Mouse (Mus musculus) liver, embryonic 16.5 days (tissue): ENCODE results near the gene Apoa4. TPM values are rescaled to one million over a fixed set of nuclear protein-coding genes. Genes with fewer than 3 reads are reported as not detected.

Source experiments
- ATAC-seq: fragments of 200-750 bp; cut with Nextera tagmentation; 2 replicates; pipeline ENCODE4 v1.8.0; 2017; ENCODE audit warnings: low read depth, mild to moderate bottlenecking, moderate number of reproducible peaks, moderate library complexity
- H3K27ac ChIP-seq: fragments of 300-500 bp; sonication (generic); 2 replicates; pipeline ENCODE4 v1.5.1; 2014; ENCODE audit warnings: mild to moderate bottlenecking, low read length
- H3K27me3 ChIP-seq: fragments of 300-500 bp; sonication (generic); 2 replicates; pipeline ENCODE4 v1.6.1; 2014; ENCODE audit warnings: low read depth, low read length, mixed read lengths; ENCODE audit not compliant: control insufficient read depth, insufficient read depth
- H3K36me3 ChIP-seq: fragments of 300-500 bp; sonication (generic); 2 replicates; pipeline ENCODE4 v1.6.1; 2014; ENCODE audit warnings: mild to moderate bottlenecking; ENCODE audit not compliant: control insufficient read depth, insufficient read depth
- H3K4me1 ChIP-seq: fragments of 300-500 bp; sonication (generic); 2 replicates; pipeline ENCODE4 v1.6.1; 2014; ENCODE audit warnings: low read depth, low read length, mixed read lengths; ENCODE audit not compliant: control insufficient read depth
- H3K4me2 ChIP-seq: fragments of 300-500 bp; sonication (generic); 2 replicates; pipeline ENCODE4 v1.6.1; 2014; ENCODE audit warnings: low read depth, low read length, mixed read lengths
- H3K4me3 ChIP-seq: fragments of 300-500 bp; sonication (generic); 2 replicates; pipeline ENCODE4 v1.5.1; 2014; ENCODE audit warnings: low read depth, mild to moderate bottlenecking, low read length
- H3K9ac ChIP-seq: fragments of 300-500 bp; sonication (generic); 2 replicates; pipeline ENCODE4 v1.6.1; 2014; ENCODE audit warnings: low read depth, low read length
- H3K9me3 ChIP-seq: fragments of 300-500 bp; sonication (generic); replicated peaks from 2 replicates; pipeline ENCODE4 v1.6.1; 2016; ENCODE audit warnings: low read length; ENCODE audit not compliant: control insufficient read depth
- WGBS: fragments of 180-500 bp; shearing (Covaris S2); extraction: QIAGEN DNeasy Blood & Tissue Kit; methylation state at CpG from one replicate; pipeline ENCODE4 v1.1.7; 2014; ENCODE audit not compliant: insufficient replicate concordance; 5-methylcytosine and 5-hydroxymethylcytosine counted together
- polyA plus RNA-seq: library from polyadenylated mRNA; unstranded; fragments of >200 nt; fragmentation: Nextera tagmentation; extraction: Ambion mirVana; gene quantifications from 2 replicates; pipeline ENCODE4 v1.2.1, GENCODE M21; 2015

Apoa4 gene
- polyA plus RNA-seq, 1 experiment from 2014 or later: 14.5 TPM

GRCm38 (mm10) chr9:46235196-46235595 is 5.3 kb upstream of the Apoa4 start:
- no peaks in the 10 kb centered on the region for H3K27me3 ChIP-seq
- no peaks in the 10 kb centered on the region for H3K36me3 ChIP-seq
- H3K4me3 ChIP-seq: no peak overlapping the region
- no peaks in the 10 kb centered on the region for H3K9me3 ChIP-seq
- H3K9ac ChIP-seq: no peak overlapping the region
- WGBS: 64% methylated on average over 6 of the region's 6 CpGs
- no peak for ATAC-seq
- H3K27ac ChIP-seq: 0 out of 2 replicates have a peak overlapping the region, but pooled peaks have one; percentile 4
- H3K4me2 ChIP-seq: no peak overlapping the region
- peaks cover 9% of the 10 kb centered on the region for H3K4me1 ChIP-seq

- no peak within 1 kb of the TSS for H3K4me3 ChIP-seq
Observed at GRCm38 (mm10) chr9:46235596-46235648, 5.1 kb upstream of the Apoa4 start, which contains the start of gene Apoc3. Gene Apoc3, minus strand, starts transcription at chr9:46235636.

GRCm38 (mm10) chr9:46235649-46236048 is 4.8 kb upstream of the Apoa4 start:
- Histone ChIP-seq H3K9ac (no peak overlapping the region), H3K4me3 (no peak overlapping the region)
- peak; percentile 31 for ATAC-seq

More at GRCm38 (mm10) chr9:46235596-46235648, 5.1 kb upstream of the Apoa4 start, which contains the start of gene Apoc3:
- Histone ChIP-seq H3K9ac (no peak within 1 kb of the TSS), H3K9me3 (no peaks in the 10 kb centered on the region), H3K27me3 (no peaks in the 10 kb centered on the region), H3K27ac (0 out of 2 replicates have a peak within 1 kb of the TSS, but pooled peaks have one; percentile 4), H3K36me3 (no peaks in the 10 kb centered on the region), H3K4me1 (peaks cover 9% of the 10 kb centered on the region), H3K4me2 (no peak within 1 kb of the TSS)
- no peak for ATAC-seq

GRCm38 (mm10) chr9:46238850-46239249 is 1.6 kb upstream of the Apoa4 start:
- no peaks in the 10 kb centered on the region for H3K27me3 ChIP-seq
- no peak overlapping the region for H3K4me3 ChIP-seq
- H3K9ac ChIP-seq: no peak overlapping the region
- 61% methylated on average over 7 of the region's 7 CpGs for WGBS
- H3K9me3 ChIP-seq: no peaks in the 10 kb centered on the region
- ATAC-seq: peak; percentile 72
- no peak overlapping the region for H3K27ac ChIP-seq
- no peaks in the 10 kb centered on the region for H3K36me3 ChIP-seq
- H3K4me2 ChIP-seq: no peak overlapping the region
- H3K4me1 ChIP-seq: peaks cover 9% of the 10 kb centered on the region

More at GRCm38 (mm10) chr9:46235649-46236048, 4.8 kb upstream of the Apoa4 start:
- Histone ChIP-seq H3K27ac (no peak overlapping the region), H3K27me3 (no peaks in the 10 kb centered on the region), H3K4me1 (peaks cover 9% of the 10 kb centered on the region), H3K9me3 (no peaks in the 10 kb centered on the region), H3K36me3 (no peaks in the 10 kb centered on the region), H3K4me2 (no peak overlapping the region)
- 30% methylated on average over 4 of the region's 4 CpGs for WGBS

- WGBS: 62% methylated on average over 2 of the region's 2 CpGs
- H3K4me2 ChIP-seq: no peak overlapping the region
Observed at GRCm38 (mm10) chr9:46241818-46242217, 1.3 kb downstream of the Apoa4 start.

GRCm38 (mm10) chr9:46243122-46243521 is 2.6 kb downstream of the Apoa4 start:
- Histone ChIP-seq H3K27me3 (no peaks in the 10 kb centered on the region), H3K4me3 (no peak overlapping the region), H3K9me3 (no peaks in the 10 kb centered on the region), H3K4me2 (no peak overlapping the region), H3K4me1 (no peaks in the 10 kb centered on the region; the same call in 1 of the 2 replicates), H3K27ac (no peak overlapping the region), H3K36me3 (no peaks in the 10 kb centered on the region), H3K9ac (no peak overlapping the region)
- ATAC-seq: no peak
- WGBS: 73% methylated on average over 4 of the region's 4 CpGs

More at GRCm38 (mm10) chr9:46241818-46242217, 1.3 kb downstream of the Apoa4 start:
- ATAC-seq: no peak
- Histone ChIP-seq H3K4me1 (no peaks in the 10 kb centered on the region; the same call in 1 of the 2 replicates), H3K36me3 (no peaks in the 10 kb centered on the region), H3K9ac (no peak overlapping the region), H3K27ac (no peak overlapping the region), H3K27me3 (no peaks in the 10 kb centered on the region), H3K9me3 (no peaks in the 10 kb centered on the region), H3K4me3 (no peak overlapping the region)

GRCm38 (mm10) chr9:46243584-46243983 is 3.1 kb downstream of the Apoa4 start:
- Histone ChIP-seq H3K4me3 (no peak overlapping the region), H3K9me3 (no peaks in the 10 kb centered on the region), H3K4me1 (no peaks in the 10 kb centered on the region), H3K27me3 (no peaks in the 10 kb centered on the region), H3K4me2 (no peak overlapping the region), H3K27ac (no peak overlapping the region), H3K9ac (no peak overlapping the region), H3K36me3 (no peaks in the 10 kb centered on the region)
- 55% methylated on average over 8 of the region's 8 CpGs for whole genome bisulfite sequencing
- no peak for ATAC-seq

- 27% methylated on average over 11 of the region's 11 CpGs for WGBS
- H3K27ac ChIP-seq: no peak overlapping the region
- no peaks in the 10 kb centered on the region for H3K9me3 ChIP-seq
- H3K27me3 ChIP-seq: no peaks in the 10 kb centered on the region
- no peaks in the 10 kb centered on the region for H3K4me1 ChIP-seq
- ATAC-seq: no peak; the same call in 1 of the 2 replicates
- no peak overlapping the region for H3K4me3 ChIP-seq
- no peaks in the 10 kb centered on the region for H3K36me3 ChIP-seq
- H3K4me2 ChIP-seq: no peak overlapping the region
- no peak overlapping the region for H3K9ac ChIP-seq
Observed at GRCm38 (mm10) chr9:46246752-46247324, 6.3 kb downstream of the Apoa4 start.

- H3K4me2 ChIP-seq: no peak overlapping the region
- 67% methylated on average over 7 of the region's 7 CpGs for WGBS
- no peak for ATAC-seq
- no peaks in the 10 kb centered on the region for H3K9me3 ChIP-seq
- H3K27me3 ChIP-seq: no peaks in the 10 kb centered on the region
- H3K9ac ChIP-seq: no peak overlapping the region
- peaks cover 4% of the 10 kb centered on the region; the same call in 1 of the 2 replicates for H3K4me1 ChIP-seq
- H3K36me3 ChIP-seq: no peaks in the 10 kb centered on the region
- H3K27ac ChIP-seq: no peak overlapping the region
- H3K4me3 ChIP-seq: no peak overlapping the region
Observed at GRCm38 (mm10) chr9:46256177-46256576, 15.7 kb downstream of the Apoa4 start.
